Mouse (Mus musculus): ENCODE measurements at regions not wholly inside any gene's neighbourhood (a gene's known extent, or its start where the extent isn't known, plus 50 kb on each side); places are given as distances from the start of the nearest gene placed in this dataset.

GRCm38 (mm10) chr13:113713844-113714243 lies 50.4 kb upstream of the Hspb3 start:
- Histone ChIP-seq H3K27me3 (ENCODE audit: control insufficient read depth, insufficient read depth, insufficient read length) (no peaks in the 10 kb centered on the region), H3K4me3 (ENCODE audit: insufficient read depth, poor library complexity, severe bottlenecking) (no peak overlapping the region), H3K36me3 (ENCODE audit: control insufficient read depth, insufficient read depth) (no peaks in the 10 kb centered on the region), H3ac (ENCODE audit: control insufficient read depth, insufficient read length, low read depth) (no peak overlapping the region), H3K79me3 (ENCODE audit: low read depth) (no peaks in the 10 kb centered on the region), H3K79me2 (ENCODE audit: control insufficient read depth, insufficient read depth) (no peaks in the 10 kb centered on the region)
- TF ChIP-seq CTCF (IDR thresholded peaks at IDR 0.05; ENCODE audit: control insufficient read depth, insufficient read depth, insufficient read length): no peak
- TF ChIP-seq MAX (IDR thresholded peaks at IDR 0.05): no peak
- no peak for TF ChIP-seq USF1 (IDR thresholded peaks at IDR 0.05; ENCODE audit: low read depth)
- TF ChIP-seq FOSL1 (IDR thresholded peaks at IDR 0.05; ENCODE audit: insufficient read depth, low read length, poor library complexity, severe bottlenecking): no peak
- no peak for TF ChIP-seq MYOD1 (IDR thresholded peaks at IDR 0.05; ENCODE audit: control insufficient read depth, insufficient read length, low read depth)
- TF ChIP-seq MYOG (IDR thresholded peaks at IDR 0.05; ENCODE audit: control insufficient read depth, extremely low read depth, insufficient read length): no peak
- TF ChIP-seq CEBPB (IDR thresholded peaks at IDR 0.05; ENCODE audit: low read depth): no peak
